Mouse (Mus musculus): ENCODE results near the gene Vash1.

Vash1 gene

DNA sequence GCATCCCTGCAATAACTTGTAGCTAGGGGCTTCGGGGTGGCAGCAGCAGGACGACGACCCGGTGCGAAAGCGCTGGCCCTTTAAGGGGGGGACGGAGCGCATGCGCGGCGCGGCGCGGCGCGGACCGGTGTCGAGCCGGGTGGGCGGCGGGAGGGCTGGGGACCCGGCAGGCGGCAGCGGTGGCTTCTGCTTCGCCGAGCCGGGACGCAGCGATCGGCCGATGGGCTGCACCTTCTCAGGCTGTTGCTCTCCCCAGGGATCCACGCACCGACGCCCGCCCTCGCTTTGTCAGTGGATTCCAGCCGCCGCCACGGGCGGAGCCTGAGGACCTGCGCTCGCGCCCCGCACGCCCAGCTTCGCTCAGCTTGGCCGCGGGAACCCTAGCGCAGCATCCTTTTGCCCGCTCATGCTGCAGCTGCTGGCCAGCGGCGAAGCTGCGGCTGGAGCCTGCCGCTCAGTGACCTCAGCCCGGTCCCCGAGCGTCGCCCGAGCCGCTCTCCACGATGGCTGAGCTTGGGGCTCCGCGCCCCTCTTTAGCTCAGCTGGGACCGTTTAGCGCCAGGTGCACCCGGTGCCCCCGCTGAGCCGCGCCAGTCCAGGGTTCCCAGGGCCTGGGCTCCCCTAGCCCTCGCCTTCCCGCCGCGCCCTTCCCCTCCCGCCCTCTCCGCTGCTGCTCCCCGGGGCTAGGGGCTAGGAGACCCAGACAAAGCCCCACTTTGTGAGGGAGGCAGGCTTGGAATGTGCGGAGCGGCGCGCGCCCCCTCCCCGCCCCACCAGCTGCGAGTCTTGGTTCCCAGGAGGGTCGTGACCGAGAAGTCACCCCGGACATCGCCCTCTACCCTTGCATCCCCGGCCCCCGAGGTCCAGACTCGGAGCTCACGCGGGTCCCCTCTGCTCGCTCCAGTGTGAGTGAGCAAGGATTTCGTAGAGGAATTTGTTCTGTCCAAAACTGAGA is at the start of gene Vash1:
Gene Vash1, plus strand, starts transcription at position 110 of the 955 bp plus-strand sequence.
- POLR2A ChIA-PET: interaction anchor here (0.5 to 4.2 kb wide), 10 partner anchors 9 to 214 kb away, joined by 3 to 38 read pairs (median 6); no protein-coding TSS in a partner anchor
- CTCF ChIA-PET: interaction anchor here in 2 of 4 experiments (0.6 to 1.0 kb wide), 4 partner anchors 9 to 306 kb away, joined by 3 to 4 read pairs (median 3); no protein-coding TSS in a partner anchor

DNA sequence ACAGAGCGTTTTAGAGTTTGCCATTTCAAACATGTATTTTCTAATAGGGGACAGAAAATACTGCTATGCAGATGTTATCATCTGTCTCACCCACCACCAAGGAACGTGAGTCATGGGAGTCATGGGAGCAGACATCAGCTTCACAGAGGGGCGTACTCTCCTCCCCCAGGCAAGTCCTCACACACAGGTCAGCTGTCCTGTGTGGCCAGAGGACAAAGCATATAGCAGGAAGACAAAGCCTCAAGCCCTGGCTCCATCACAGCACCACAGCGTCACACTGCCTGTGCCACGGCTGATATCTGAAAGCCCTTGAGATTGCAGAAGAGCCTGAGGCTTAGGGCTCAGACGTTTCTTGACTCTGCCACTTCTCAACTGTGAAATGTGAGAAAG is 49.7 kb upstream of the Vash1 start:
- ChIA-PET CTCF (interaction anchor here in 1 of 4 experiments (0.6 kb wide), 1 partner anchor 330 kb away, joined by 3 read pairs; no protein-coding TSS in a partner anchor), POLR2A (interaction anchor here in 1 of 4 experiments (0.6 kb wide), 1 partner anchor 790 kb away, joined by 9 read pairs; no protein-coding TSS in a partner anchor)

DNA sequence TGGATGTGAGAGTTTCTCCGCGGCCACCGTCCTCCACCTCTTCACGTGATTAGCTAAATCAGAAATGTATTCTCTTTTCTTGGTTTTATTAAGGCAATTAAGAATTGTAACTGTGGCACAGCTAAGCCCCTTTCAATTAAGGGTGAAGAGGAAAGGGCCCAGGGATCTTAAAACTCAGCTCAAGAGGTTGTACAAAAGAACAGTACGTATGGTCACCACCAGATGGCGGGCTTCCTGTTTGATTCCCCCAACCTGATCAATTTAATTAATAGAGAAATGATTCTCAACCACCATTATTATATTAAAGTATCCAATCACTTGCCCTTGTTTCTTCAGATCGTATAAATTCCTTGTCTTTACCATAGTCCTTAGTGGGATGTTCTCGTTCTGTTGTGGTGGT is 36.7 kb upstream of the Vash1 start:
- POLR2A ChIA-PET: interaction anchor here in 2 of 4 experiments (0.6 to 1.1 kb wide), 4 partner anchors 84 to 291 kb away, joined by 3 to 8 read pairs (median 4); no protein-coding TSS in a partner anchor
- CTCF ChIA-PET: interaction anchor here (0.5 to 2.1 kb wide), 37 partner anchors 9 to 511 kb away, joined by 3 to 11 read pairs (median 3); partner anchors contain the start of gene Esrrb (in 1 of the 4)

DNA sequence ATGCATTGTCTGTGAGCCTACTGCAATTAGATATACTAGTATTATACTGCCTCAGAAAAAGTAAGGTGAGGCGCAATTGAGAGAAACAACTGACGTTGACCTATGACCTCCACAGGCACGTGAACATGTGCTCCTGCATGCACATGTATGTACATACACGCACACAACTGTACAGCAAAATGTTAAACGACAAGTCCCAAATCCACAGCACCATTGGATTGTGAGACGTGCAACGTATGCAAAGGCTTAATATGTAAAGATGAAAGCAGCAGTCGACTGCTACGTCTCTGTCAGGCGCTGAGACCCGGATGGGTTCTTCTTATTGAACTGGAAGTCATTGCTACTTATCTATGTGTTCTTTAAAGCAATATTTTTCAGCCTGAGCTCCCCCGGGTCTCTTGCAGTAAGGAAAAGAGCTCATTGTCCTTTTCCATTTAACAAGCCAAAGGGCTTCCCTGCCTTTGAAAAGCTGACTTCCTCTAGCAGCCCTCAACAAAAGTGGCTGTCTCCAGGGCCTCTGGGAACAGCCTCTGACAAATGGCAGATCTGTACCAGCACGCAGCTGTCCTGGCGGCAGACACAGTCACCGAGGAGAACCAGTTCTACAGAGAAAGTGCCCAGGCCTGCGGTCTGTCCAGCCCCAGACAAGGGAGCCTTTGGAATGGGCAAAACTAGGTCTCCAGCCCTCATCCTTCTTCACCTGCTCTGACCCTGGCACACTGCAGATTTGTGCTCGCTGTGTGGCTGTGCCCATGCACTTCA is 33.8 kb upstream of the Vash1 start:
- ChIA-PET CTCF (no interaction called here), POLR2A (no interaction called here)

DNA sequence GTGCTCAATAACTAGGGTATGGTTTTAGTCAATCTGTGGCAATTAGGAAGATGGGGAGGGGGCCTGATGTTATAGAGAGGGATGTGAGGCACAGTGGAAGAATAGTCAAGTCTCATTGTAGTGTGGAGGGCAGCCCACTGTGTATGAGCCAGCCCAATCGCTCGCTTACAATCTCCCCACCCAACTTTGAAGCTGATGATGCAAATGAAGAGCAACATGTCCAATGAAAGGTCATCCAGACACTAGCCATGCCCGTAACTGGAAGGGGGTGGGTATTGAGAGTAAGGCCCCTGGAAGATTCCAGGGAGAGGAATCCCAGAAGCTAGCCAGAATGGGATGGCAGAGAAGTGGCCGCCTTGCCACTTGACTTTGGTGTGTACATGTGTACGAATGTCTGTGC is 33.0 kb upstream of the Vash1 start:
- POLR2A ChIA-PET: interaction anchor here in 1 of 4 experiments (0.7 kb wide), 1 partner anchor 516 kb away, joined by 3 read pairs; no protein-coding TSS in a partner anchor

DNA sequence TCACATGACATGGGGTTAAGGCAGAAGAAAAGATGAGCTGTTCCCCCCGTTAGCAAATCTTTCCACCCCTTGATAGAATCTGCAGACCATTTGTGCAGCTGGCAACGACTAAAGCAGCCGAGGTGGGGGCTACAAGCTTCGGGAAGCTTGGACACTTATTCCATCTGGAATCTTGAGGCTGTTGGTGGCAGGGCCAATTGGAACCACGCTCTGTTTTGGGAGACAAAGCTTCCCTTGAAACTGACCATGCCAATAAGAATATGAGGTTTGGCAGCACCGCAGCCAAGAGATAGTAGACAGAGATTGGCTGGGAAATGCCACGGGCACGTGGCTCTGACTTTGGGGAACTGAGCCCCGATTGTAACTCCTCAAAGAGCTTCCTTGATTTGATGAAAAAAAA is 31.7 kb upstream of the Vash1 start:
- ChIA-PET POLR2A (interaction anchor here in 1 of 4 experiments (1.1 kb wide), 1 partner anchor 9 kb away, joined by 3 read pairs; no protein-coding TSS in a partner anchor), CTCF (interaction anchor here in 2 of 4 experiments (0.6 to 1.4 kb wide), 2 partner anchors 341 to 607 kb away, joined by 5 read pairs; no protein-coding TSS in a partner anchor)

More for the DNA sequence above, 33.0 kb upstream of the Vash1 start:
- CTCF ChIA-PET: interaction anchor here in 3 of 4 experiments (0.5 to 0.9 kb wide), 3 partner anchors 43 to 1916 kb away, joined by 3 read pairs; no protein-coding TSS in a partner anchor

DNA sequence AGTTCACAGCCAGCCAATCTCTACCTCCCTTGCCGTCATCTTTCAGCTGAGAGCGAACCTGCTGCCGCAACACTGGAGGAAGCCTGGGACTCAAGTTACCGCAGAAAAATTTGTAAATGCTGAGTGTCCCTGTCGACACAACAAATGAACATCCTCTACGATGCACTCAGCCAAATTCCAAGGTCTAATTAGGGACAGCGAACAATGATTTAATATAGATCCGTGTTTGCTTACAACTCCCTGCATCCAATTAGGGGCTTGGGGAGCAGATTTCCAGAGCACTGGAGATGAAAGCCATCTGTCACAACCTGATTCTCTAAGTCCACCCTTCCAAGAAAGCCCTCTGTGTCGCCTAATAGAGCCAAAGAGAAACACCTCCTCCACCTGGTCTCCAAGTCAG is 31.2 kb upstream of the Vash1 start:
- POLR2A ChIA-PET: interaction anchor here in 1 of 4 experiments (1.1 kb wide), 1 partner anchor 9 kb away, joined by 3 read pairs; no protein-coding TSS in a partner anchor
- CTCF ChIA-PET: interaction anchor here in 1 of 4 experiments (1.4 kb wide), 1 partner anchor 341 kb away, joined by 5 read pairs; no protein-coding TSS in a partner anchor

DNA sequence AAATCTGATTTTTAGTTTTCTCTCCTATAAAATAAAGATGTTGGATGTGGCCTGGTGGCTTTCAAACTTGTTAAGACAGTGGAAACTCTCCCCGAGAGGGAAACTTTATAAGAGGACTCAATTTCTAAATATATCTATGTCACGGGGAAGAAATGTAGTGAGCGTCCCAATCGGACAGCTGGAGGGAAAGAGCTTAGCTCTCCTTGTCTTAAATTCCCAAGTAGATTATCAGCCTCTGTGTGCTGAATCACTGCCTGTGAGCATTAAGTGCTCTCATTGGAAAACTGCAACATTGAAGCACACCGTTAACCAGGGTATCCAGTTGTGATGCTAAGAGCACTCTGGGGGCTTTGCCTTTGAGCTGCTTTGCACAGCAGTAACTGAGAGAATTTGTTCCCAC is 30.8 kb upstream of the Vash1 start:
- ChIA-PET CTCF (interaction anchor here in 1 of 4 experiments (0.5 kb wide), 1 partner anchor 131 kb away, joined by 5 read pairs; no protein-coding TSS in a partner anchor), POLR2A (interaction anchor here in 1 of 4 experiments (0.6 kb wide), 1 partner anchor 11 kb away, joined by 4 read pairs; no protein-coding TSS in a partner anchor)

DNA sequence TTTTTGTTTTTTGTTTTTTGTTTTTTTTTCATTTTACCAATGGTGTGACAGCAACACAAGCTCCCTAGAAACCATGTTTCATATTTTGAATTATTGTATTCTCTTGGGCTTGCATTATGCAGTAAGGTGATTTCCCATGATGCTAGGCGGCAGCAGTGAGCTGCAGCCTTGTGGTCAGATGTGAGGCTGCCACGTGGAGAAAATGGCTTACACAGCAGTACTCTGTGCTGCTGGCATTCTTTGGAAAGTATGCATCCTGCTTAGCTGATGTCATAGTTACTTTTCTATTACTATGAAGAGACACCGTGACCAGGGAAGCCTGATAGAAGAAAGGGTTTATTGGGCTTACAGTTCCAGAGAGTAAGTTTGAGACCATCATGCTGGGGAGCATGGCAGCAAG is 30.0 kb upstream of the Vash1 start:
- ChIA-PET CTCF (interaction anchor here in 2 of 4 experiments (0.5 to 0.6 kb wide), 3 partner anchors 130 to 984 kb away, joined by 3 to 11 read pairs (median 5); no protein-coding TSS in a partner anchor), POLR2A (interaction anchor here in 1 of 4 experiments (0.6 kb wide), 1 partner anchor 11 kb away, joined by 4 read pairs; no protein-coding TSS in a partner anchor)

DNA sequence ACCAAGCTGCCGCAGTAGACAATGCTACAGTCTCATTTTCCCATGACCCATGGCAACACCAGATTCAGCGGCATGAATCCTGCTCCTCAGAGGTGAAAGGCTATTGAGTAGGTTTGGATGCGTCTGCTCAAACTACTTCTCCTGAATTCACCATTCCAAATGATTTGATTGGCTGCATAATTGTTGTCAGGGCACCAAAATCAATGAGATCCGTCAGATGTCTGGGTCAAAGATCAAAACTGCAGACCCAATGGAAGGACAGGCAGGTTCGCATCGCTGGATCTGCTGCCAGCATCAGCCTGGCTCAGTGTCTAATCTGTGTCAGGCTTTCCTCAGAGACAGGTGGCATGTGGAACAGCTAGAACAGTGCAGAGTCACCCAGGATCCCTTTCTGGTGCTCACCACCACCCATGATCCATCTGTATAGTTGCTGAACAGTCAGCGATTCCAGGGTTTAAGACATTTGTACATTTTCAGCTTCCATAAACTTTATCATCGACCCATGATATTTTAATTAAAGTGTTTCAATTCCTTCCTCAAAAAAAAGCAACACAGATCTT is 27.1 kb upstream of the Vash1 start:
- CTCF ChIA-PET: interaction anchor here in 1 of 4 experiments (1.8 kb wide), 1 partner anchor 10 kb away, joined by 5 read pairs; no protein-coding TSS in a partner anchor

DNA sequence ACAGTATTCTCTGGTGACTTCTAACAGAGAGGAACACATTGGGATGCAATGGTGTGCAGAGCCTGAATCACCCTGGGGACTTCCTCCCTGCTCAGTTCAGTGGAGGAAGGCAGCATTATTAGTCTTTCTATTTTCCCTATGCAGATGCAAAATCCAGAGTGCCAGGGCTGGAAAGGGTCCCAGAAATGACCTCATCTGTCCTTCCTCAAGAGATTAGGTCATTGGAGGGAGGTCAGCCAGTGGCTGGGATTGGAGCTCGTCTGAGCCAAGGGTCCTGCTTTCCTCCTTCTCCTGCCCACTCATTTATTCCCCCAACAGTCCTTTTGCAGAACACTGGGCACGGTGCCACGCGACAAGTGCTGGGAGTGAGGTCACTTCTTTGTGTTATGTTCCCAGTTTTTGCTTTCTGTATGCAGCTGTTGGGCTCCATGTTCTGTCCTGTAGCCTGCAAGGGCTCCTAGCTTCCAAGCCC is 25.9 kb upstream of the Vash1 start:
- ChIA-PET POLR2A (no interaction called here), CTCF (interaction anchor here in 1 of 4 experiments (0.6 kb wide), 1 partner anchor 119 kb away, joined by 3 read pairs; no protein-coding TSS in a partner anchor)

More for the DNA sequence above, 27.1 kb upstream of the Vash1 start:
- POLR2A ChIA-PET: interaction anchor here in 1 of 4 experiments (0.6 kb wide), 1 partner anchor 121 kb away, joined by 4 read pairs; no protein-coding TSS in a partner anchor

DNA sequence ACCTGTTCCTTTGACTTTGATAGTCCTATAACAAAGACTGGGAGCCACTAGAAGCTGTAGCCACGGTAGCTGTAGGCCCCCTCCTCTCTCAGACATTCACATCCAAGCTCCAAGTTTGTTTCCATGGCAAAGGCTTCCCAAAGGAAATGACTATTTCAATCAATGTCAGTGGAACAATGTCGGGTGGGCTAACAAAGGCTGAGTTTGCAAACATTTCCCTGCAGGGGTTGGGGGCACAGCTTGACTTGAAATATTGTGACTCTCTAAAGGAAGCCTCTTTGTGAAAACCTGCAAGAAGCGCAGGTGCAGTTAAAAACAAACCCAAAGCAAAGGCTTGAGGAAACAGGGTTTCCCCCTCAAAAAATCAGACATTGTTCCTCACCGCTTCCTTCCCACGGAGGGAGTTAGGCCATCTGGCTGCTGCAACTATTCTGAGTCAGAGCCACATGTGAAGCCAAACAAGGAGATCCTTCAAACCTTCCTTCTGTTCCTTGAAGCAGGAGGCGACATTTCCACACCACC is 19.0 kb upstream of the Vash1 start:
- CTCF ChIA-PET: interaction anchor here in 1 of 4 experiments (0.6 kb wide), 1 partner anchor 18 kb away, joined by 3 read pairs; no protein-coding TSS in a partner anchor
- POLR2A ChIA-PET: no interaction called here

DNA sequence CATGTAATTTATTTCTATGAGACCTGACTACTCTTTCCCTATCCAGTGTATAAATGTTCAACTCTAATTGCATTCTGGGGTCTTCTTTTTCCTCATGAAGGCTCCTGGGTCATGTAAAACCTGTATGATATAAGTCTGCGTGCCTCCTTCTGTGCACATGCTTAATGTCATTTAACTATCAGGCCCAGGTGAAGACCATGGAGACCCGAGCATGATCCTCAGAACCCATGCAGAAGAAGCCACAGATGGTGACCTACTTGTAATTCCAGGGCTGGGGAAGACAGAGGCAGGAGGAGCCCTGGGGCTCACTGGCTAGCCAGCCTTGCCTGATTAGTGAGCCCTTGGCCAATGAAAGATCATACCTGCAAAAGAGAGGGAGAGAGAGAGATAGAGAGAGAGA is 18.0 kb upstream of the Vash1 start:
- ChIA-PET CTCF (interaction anchor here in 1 of 4 experiments (0.7 kb wide), 2 partner anchors 25 to 572 kb away, joined by 3 to 5 read pairs; no protein-coding TSS in a partner anchor), POLR2A (no interaction called here)

DNA sequence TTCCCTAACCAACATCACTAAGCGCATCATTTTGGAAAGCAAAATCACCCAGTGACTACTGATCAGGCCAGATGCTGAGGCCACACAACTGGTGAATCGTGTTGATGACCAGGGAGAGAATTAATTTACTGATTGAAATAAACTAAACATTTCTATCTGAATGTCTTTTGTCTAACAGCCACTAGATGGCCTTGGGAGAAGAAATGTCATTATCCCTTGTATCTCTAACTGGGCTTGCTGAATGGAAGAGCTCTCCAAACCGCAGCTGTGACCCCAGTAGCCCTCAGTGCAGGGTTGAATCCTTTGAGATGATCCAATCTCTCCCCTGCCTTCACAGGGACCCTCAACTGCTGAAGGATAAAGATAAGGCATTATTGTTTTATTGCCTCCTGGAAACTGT is 12.8 kb upstream of the Vash1 start:
- CTCF ChIA-PET: interaction anchor here (0.6 to 1.2 kb wide), 7 partner anchors 9 to 388 kb away, joined by 3 to 4 read pairs (median 3); no protein-coding TSS in a partner anchor
- POLR2A ChIA-PET: interaction anchor here in 1 of 4 experiments (0.6 kb wide), 1 partner anchor 133 kb away, joined by 6 read pairs; no protein-coding TSS in a partner anchor

DNA sequence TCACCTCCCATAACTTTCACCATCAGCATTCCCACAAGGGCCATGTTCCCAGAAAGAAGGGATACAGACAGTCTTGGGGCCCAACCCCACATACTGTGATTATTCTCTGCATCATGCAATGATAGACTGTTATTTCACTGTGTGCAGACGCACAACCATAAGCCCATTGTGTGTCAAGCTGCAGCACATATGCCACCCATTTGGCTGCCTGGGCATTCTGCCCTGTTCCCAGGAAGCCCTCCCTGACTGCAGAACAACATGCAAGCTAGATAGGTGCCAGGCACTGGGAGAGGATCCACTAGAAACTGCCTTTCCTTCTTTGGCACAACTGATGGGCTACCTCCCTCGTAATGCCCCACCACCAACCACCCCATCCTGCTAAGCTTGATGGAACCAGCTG is 10.1 kb upstream of the Vash1 start:
- ChIA-PET POLR2A (no interaction called here), CTCF (interaction anchor here in 1 of 4 experiments (1.3 kb wide), 1 partner anchor 27 kb away, joined by 3 read pairs; no protein-coding TSS in a partner anchor)

DNA sequence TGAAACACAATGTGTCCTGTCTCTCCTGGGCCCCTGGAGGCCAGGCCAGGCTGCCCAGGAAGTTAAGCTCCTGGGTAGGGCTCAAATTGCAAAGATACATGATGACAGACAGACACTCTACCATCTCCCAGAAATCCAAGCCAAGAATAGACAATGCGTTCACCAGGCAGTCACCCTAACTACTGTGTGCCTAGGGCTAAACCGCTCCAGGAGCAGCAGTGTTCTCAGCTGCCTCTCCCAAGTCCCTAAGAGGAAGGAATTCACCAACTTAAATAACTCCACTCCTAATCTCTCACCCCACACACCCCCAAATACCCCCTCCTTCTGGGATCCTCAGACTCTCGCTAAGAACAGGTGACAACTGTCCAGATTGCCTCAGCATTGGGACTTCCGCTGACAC is 6.4 kb upstream of the Vash1 start:
- ChIA-PET CTCF (no interaction called here), POLR2A (interaction anchor here in 2 of 4 experiments (1.0 to 3.3 kb wide), 5 partner anchors 9 to 18 kb away, joined by 3 to 14 read pairs (median 4); no protein-coding TSS in a partner anchor)

DNA sequence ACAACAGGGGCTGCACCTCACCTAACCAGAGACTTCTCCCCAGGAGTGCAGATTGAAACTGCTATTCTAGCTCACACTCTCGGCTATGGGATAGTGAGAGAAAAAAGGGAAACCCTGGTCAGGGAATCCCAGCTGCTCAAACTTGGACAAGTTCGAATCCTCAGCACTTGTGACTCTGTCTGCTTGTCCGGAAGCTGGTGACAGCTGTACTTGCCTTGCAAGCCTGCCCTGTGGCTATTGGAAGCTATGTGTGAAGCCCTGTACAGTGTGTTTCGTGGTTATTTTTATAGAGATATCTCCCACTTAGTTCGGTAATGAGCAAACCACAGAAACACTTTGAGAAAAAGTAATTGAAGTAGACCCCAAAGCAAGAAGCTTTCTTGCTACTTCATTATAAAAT is 6.0 kb upstream of the Vash1 start:
- POLR2A ChIA-PET: interaction anchor here in 2 of 4 experiments (0.5 to 3.3 kb wide), 5 partner anchors 11 to 500 kb away, joined by 3 to 14 read pairs (median 4); no protein-coding TSS in a partner anchor
- CTCF ChIA-PET: no interaction called here

Measured in embryonic stem cell, embryonic (primary cell).